Mouse (Mus musculus) heart, postnatal 14 days (tissue): ENCODE measurements around the gene Ahctf1. TPM values are rescaled to one million over a fixed set of nuclear protein-coding genes. Genes with fewer than 3 reads are reported as not detected.
"Not testable (repeated sequence)": the region's sequence is repeated elsewhere in the genome, so short reads cannot be mapped to it uniquely, and the experiment has no call there.

Experiments
- DNase-seq, 2 experiments: peaks; one replicate each; pipeline ENCODE4 v3.0.0; 2021 to 2022
- intact Hi-C: fragments of 180-260 bp; cut with DNase I; formaldehyde crosslinking; loops from one replicate; pipeline ENCODE4 v1.15.1; 2025
- total RNA-seq, 2 experiments: library from RNA; stranded (reverse); gene quantifications; 2 replicates each; pipeline ENCODE4 v1.2.3; 2021

Ahctf1 gene
- total RNA-seq, 2 experiments from 2014 or later = 21.9 to 22.8 TPM

DNA sequence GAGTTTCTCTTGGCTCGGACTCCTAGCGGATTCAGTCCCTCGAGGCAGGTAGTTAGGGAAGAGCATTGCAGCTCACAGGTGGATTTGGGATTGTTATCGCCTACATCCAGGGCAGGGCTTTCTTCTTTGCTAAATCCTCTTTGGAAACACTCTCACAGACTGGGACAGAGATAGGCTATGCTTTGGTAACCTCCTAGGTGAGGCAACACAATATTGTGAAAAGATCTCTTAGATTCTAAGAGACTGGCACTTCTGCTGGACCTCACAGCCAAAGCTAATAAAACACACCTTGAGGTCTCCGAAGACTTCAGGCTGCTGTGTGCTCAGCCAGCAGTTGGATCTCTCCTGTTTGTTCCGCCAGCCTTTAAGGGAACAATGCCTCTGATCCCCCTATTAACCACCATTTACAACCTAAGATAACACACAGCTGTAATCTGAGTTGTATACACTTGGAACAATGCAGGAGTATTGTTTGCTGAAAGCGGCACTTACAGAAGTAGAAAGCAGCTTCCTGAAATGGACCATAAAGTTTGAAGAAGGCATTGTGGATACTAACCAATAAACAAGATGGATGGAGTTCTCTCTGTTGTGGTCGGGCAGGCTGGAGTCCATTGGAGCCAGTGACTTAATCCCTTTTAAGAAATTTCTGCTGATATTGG lies 80.5 kb downstream of the Ahctf1 start:
- intact Hi-C loops = no loop called here
- DNase-seq = no peak

DNA sequence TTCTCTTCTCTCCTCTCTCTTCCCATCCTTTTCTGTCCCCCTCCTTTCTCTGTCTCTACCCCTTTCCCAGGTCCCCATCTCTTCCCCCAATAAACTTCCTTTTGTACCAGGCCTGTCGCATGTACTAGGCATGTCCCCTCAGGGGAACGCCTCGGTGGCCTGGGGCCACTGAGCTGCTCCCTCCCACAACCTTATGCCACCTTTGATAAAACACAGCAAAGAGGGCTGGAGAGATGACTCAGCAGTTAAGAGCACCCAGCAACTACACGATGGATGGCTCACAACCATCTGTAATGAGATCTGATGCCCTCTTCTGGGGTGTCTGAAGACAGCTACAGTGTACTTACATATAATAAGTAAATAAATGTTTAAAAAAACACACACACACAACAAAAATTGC lies 87.7 kb downstream of the Ahctf1 start:
- intact Hi-C loops = no loop called here
- no peak for DNase-seq

DNA sequence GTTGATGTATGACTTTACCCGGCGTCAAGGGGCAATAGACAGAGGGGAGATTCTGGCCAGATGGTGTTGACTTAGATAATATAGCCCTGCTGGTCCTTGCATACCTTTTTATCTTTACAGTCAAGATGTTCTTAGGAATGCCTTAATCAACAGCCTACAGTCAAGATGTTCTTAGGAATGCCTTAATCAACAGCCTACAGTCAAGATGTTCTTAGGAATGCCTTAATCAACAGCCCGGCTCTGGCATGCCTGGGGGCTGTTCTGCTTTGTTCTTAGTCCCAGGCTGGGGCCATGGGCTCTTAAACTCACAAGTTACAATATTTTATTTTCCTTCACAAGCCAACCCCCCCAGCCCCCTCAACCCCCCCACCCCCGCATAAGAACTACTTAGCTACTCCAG lies 88.2 kb downstream of the Ahctf1 start:
- DNase-seq, intact Hi-C loops: not testable (repeated sequence)

DNA sequence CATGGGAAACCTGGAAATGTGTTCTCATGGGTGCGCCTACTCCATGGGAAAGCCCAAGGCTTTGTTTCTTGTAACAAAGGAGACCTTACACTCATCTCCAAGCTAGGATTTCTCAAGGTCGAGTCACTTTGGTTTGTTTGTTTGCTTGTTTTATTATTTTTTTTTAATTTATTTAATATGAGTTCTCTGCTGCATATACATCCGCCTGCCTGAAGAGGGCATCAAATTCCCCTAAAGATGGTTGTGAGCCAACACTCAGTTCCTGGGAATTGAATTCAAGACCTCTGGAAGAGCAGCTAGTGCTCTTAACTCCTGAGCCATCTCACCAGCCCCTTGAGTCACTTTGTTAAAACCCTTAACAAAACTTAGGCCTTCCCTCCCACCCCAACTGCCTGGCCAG lies 90.1 kb downstream of the Ahctf1 start:
- DNase-seq = no peak
- intact Hi-C loops = no loop called here

DNA sequence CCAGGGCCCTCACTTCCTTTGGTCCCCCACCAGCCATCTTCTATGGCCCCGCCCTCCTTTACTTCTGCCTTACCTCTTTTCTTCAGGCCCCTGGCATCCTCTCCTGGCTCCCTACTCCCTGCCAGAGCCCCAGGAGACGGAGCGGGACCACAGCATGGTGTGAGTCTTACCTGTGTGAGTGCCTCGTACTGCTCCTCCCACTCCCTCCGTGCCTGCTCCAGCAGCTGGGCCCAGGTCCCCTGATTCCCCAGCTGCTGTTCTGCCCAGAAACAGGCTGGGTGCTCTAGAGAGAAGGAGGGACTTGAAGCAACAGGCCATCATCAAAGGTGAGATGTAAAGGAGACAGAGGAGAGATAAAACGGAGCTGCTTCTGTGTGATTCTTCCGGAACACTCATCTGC lies 90.8 kb downstream of the Ahctf1 start:
- DNase-seq = no peak
- intact Hi-C loops = no loop called here

DNA sequence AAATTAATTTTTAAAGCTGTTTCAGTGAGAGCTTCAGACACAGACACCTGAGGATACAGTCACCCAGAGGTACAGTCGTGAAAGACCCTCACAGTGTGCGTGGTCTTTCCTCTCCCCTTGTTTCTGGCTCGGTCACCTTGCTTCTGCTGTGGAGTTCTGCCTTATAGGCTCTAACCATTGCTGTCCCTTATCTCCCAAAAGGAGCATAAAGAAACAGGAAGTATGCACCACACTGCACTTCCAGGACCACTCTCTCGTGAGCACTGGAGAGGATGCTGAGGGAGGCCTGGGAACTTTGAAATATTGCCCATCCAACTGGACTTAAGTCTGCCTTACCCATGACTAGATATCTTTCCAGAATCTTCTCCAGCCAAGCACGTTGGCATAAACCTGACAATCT lies 92.7 kb downstream of the Ahctf1 start:
- intact Hi-C loops = no loop called here
- no peak for DNase-seq

DNA sequence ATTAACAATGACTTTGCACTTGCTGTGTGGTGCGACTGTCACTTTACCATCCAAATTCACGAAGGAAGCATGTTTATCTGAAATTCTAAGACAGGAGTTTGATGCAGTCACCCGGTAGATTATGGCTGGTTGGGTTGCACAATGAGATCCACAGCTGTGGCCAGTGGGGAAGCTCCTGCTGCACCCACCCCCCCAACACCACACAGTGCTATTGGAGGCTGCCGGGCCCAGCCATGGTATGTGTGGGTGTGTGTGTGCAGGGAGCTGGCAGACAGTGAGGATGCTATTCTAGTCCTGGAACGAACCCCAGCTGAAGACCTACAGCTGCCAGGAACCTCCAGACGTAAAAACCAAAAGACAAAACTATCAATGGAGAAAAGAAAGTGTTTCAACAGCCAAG lies 94.1 kb downstream of the Ahctf1 start:
- peak; percentile 56 to 70 for DNase-seq
- intact Hi-C loops = no loop called here

DNA sequence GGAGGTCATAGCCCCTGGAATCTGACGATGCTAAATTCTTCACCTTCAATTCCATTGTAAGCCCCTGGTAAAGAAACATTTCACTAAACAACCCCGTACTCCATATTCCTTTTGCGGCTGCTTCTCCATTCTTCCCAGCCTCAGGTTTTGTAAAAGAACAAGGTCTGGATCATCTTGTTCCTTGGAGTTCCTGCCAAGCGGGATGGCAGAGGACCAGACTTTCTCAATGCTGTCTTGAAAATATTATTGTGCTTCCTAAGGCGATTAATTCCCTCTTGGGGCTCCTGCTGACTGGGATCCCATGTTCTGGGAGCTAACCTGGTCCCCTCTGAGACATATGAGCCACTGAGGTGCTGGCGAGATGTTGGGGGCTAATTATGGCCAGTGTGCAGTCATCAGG lies 98.3 kb downstream of the Ahctf1 start:
- no peak for DNase-seq
- intact Hi-C loops = no loop called here

DNA sequence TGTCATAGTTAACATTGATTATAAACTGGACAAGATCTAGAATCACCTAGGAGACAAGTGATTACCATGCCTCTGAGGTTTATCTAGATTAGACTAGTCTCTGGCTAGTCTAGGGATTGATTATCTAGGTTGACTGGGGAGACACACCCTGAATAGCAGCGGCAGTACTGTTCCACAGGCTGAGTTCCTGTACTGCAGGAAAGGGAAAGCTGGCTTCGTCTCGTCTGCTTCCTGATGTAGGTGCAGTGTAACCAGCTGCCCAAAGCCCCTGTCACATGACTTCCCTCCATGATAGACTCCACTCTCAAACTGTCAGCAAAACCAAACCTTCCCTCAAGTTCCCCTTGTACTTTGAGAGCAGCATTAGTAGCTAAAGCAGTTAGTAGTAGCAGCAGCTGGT lies 99.3 kb downstream of the Ahctf1 start:
- intact Hi-C loops = no loop called here
- DNase-seq = no peak

Other genes with a start within 250 kb of the Ahctf1 start
- 10 to 100 TPM; 61.0 to 65.4 TPM for gene Sccpdh, start 135.5 kb downstream of the Ahctf1 start, total RNA-seq
- under 1 TPM; 0.41 to 0.72 TPM for gene Kif28, start 58.4 kb downstream of the Ahctf1 start, total RNA-seq
- not detected for gene Gm10518, start 304 bp downstream of the Ahctf1 start, total RNA-seq
- 10 to 100 TPM; 43.0 to 47.2 TPM for gene Cdc42bpa, start 156.8 kb upstream of the Ahctf1 start, total RNA-seq